Mouse (Mus musculus) kidney, postnatal 0 days (tissue): ENCODE measurements around the gene Jhy. TPM values are rescaled to one million over a fixed set of nuclear protein-coding genes. Genes with fewer than 3 reads are reported as not detected.

ENCODE experiments used
- ATAC-seq: fragments of 200-750 bp; cut with Nextera tagmentation; replicated peaks from 2 replicates; pipeline ENCODE4 v1.8.0; 2017; ENCODE audit warnings: low read depth, moderate number of reproducible peaks, moderate TSS enrichment, moderate library complexity; ENCODE audit not compliant: low FRiP score
- DNase-seq: peaks from one replicate; pipeline ENCODE4 v3.0.0-alpha.2; 2016; ENCODE audit warnings: low spot score
- H3K27ac ChIP-seq: fragments of 300-500 bp; sonication (generic); 2 replicates; pipeline ENCODE4 v1.5.1; 2014; ENCODE audit warnings: mild to moderate bottlenecking
- H3K27me3 ChIP-seq: fragments of 300-500 bp; sonication (generic); 2 replicates; pipeline ENCODE4 v1.6.1; 2014; ENCODE audit warnings: low read length, mixed read lengths; ENCODE audit not compliant: insufficient read depth
- H3K36me3 ChIP-seq: fragments of 300-500 bp; sonication (generic); 2 replicates; pipeline ENCODE4 v1.6.1; 2014; ENCODE audit warnings: low read length, mixed read lengths; ENCODE audit not compliant: insufficient read depth
- H3K4me1 ChIP-seq: fragments of 300-500 bp; sonication (generic); replicated peaks from 2 replicates; pipeline ENCODE4 v1.6.1; 2014; ENCODE audit warnings: antibody characterized with exemption, low read length, mixed read lengths; ENCODE audit not compliant: insufficient read depth
- H3K4me2 ChIP-seq: fragments of 300-500 bp; sonication (generic); 2 replicates; pipeline ENCODE4 v1.6.1; 2014; ENCODE audit warnings: mild to moderate bottlenecking, low read length, moderate library complexity, mixed read lengths
- H3K4me3 ChIP-seq: fragments of 300-500 bp; sonication (generic); replicated peaks from 2 replicates; pipeline ENCODE4 v1.5.1; 2014; ENCODE audit warnings: low read depth, low read length
- H3K9ac ChIP-seq: fragments of 300-500 bp; sonication (generic); 2 replicates; pipeline ENCODE4 v1.6.1; 2014; ENCODE audit warnings: low read depth, low read length
- H3K9me3 ChIP-seq: fragments of 300-500 bp; sonication (generic); replicated peaks from 2 replicates; pipeline ENCODE4 v1.6.1; 2016; ENCODE audit warnings: low read length, inconsistent platforms, mixed read lengths
- CTCF ChIP-seq: IDR thresholded peaks from 2 replicates; pipeline ENCODE4 v1.5.1; 2016; ENCODE audit warnings: antibody characterized with exemption, low read depth, mild to moderate bottlenecking, moderate library complexity
- WGBS: fragments of 180-500 bp; shearing (Covaris S2); extraction: QIAGEN DNeasy Blood & Tissue Kit; methylation state at CpG from one replicate; pipeline ENCODE4 v1.1.7; 2014; 5-methylcytosine and 5-hydroxymethylcytosine counted together
- polyA plus RNA-seq: library from polyadenylated mRNA; unstranded; fragments of >200 nt; fragmentation: Nextera tagmentation; extraction: Ambion mirVana; gene quantifications from 2 replicates; pipeline ENCODE4 v1.2.1, GENCODE M21; 2015

Jhy gene
- polyA plus RNA-seq, 1 experiment from 2014 or later, result 0.17 TPM

- Histone ChIP-seq H3K4me2 (no peak overlapping the region), H3K36me3 (no peaks in the 10 kb centered on the region), H3K9ac (no peak overlapping the region), H3K27me3 (no peaks in the 10 kb centered on the region), H3K27ac (no peak overlapping the region), H3K4me3 (no peak overlapping the region), H3K4me1 (no peaks in the 10 kb centered on the region), H3K9me3 (no peaks in the 10 kb centered on the region)
- no peak for DNase-seq
- 65% methylated on average over 17 of the region's 17 CpGs for WGBS
- no peak for ATAC-seq
- TF ChIP-seq CTCF, result no peak
These were observed 36.5 kb downstream of the Jhy start for GRCm38 (mm10) chr9:40927351-40927980.

GRCm38 (mm10) chr9:40917871-40918613 is 45.9 kb downstream of the Jhy start:
- Histone ChIP-seq H3K36me3 (no peaks in the 10 kb centered on the region), H3K4me1 (no peaks in the 10 kb centered on the region), H3K4me3 (no peak overlapping the region), H3K9ac (no peak overlapping the region), H3K9me3 (no peaks in the 10 kb centered on the region), H3K4me2 (peak overlapping the region; percentile 14; the same call in 1 of the 2 replicates), H3K27me3 (no peaks in the 10 kb centered on the region), H3K27ac (no peak overlapping the region)
- peak; percentile 71; the same call in 1 of the 2 replicates for ATAC-seq
- DNase-seq, result peak; percentile 38
- TF ChIP-seq CTCF, result no peak
- WGBS, result 24% methylated on average over 12 of the region's 12 CpGs

- no peaks in the 10 kb centered on the region for H3K9me3 ChIP-seq
- no peaks in the 10 kb centered on the region for H3K4me1 ChIP-seq
- no peak overlapping the region for H3K27ac ChIP-seq
- no peaks in the 10 kb centered on the region for H3K27me3 ChIP-seq
- no peak overlapping the region for H3K9ac ChIP-seq
- no peak for TF ChIP-seq CTCF
- no peak for DNase-seq
- ATAC-seq, result no peak
- no peak overlapping the region for H3K4me2 ChIP-seq
- WGBS, result 72% methylated on average over 7 of the region's 7 CpGs
- H3K36me3 ChIP-seq, result no peaks in the 10 kb centered on the region
- H3K4me3 ChIP-seq, result no peak overlapping the region
These were observed 55.0 kb downstream of the Jhy start for GRCm38 (mm10) chr9:40908915-40909314.

- no peaks in the 10 kb centered on the region for H3K9me3 ChIP-seq
- no peak overlapping the region for H3K4me3 ChIP-seq
- no peak overlapping the region for H3K4me2 ChIP-seq
- ATAC-seq, result no peak
- H3K27ac ChIP-seq, result no peak overlapping the region
- DNase-seq, result no peak
- no peak overlapping the region for H3K9ac ChIP-seq
- no peaks in the 10 kb centered on the region for H3K36me3 ChIP-seq
- no peak for TF ChIP-seq CTCF
- 47% methylated on average over 8 of the region's 8 CpGs for WGBS
- no peaks in the 10 kb centered on the region for H3K27me3 ChIP-seq
- H3K4me1 ChIP-seq, result no peaks in the 10 kb centered on the region
These were observed 55.5 kb downstream of the Jhy start for GRCm38 (mm10) chr9:40908411-40908810.

- Histone ChIP-seq H3K4me3 (no peak overlapping the region), H3K9ac (no peak overlapping the region), H3K4me1 (no peaks in the 10 kb centered on the region), H3K4me2 (no peak overlapping the region), H3K36me3 (no peaks in the 10 kb centered on the region), H3K27ac (no peak overlapping the region), H3K9me3 (no peaks in the 10 kb centered on the region), H3K27me3 (no peaks in the 10 kb centered on the region)
- DNase-seq (no peak), ATAC-seq (no peak)
- 13% methylated on average over 8 of the region's 8 CpGs for WGBS
- no peak for TF ChIP-seq CTCF
These were observed 56.5 kb downstream of the Jhy start for GRCm38 (mm10) chr9:40907413-40907812.

- no peak for TF ChIP-seq CTCF
- no peaks in the 10 kb centered on the region for H3K36me3 ChIP-seq
These were observed 71.5 kb downstream of the Jhy start for GRCm38 (mm10) chr9:40892456-40892855.

More at GRCm38 (mm10) chr9:40892456-40892855, 71.5 kb downstream of the Jhy start:
- Histone ChIP-seq H3K4me2 (no peak overlapping the region), H3K27ac (no peak overlapping the region), H3K9me3 (no peaks in the 10 kb centered on the region), H3K4me3 (no peak overlapping the region), H3K4me1 (no peaks in the 10 kb centered on the region), H3K27me3 (peaks cover 7% of the 10 kb centered on the region; the same call in 1 of the 2 replicates), H3K9ac (no peak overlapping the region)
- ATAC-seq, result no peak
- WGBS, result 68% methylated on average over 6 of the region's 6 CpGs
- DNase-seq, result no peak
